Mouse (Mus musculus): ENCODE data around the gene Hk1. TPM values are rescaled to one million over a fixed set of nuclear protein-coding genes. Genes with fewer than 3 reads are reported as not detected.
"Not testable (repeated sequence)": the region's sequence is repeated elsewhere in the genome, so short reads cannot be mapped to it uniquely, and the experiment has no call there.

Gene Hk1
- total RNA-seq, 2 experiments from 2014 or later: 217 to 330 TPM

- peak; percentile 85 for ATAC-seq (replicated peaks; ENCODE audit: low FRiP score, low TSS enrichment, poor library complexity, severe bottlenecking)
These were observed 52.0 kb downstream of the Hk1 start for GRCm38 (mm10) chr10:62327572-62328317.

GRCm38 (mm10) chr10:62326818-62327571 lies 52.7 kb downstream of the Hk1 start:
- ATAC-seq (replicated peaks; ENCODE audit: low FRiP score, low TSS enrichment, poor library complexity, severe bottlenecking): peak; percentile 30

- no peak for ATAC-seq (replicated peaks; ENCODE audit: low FRiP score, low TSS enrichment, poor library complexity, severe bottlenecking)
These were observed 53.7 kb downstream of the Hk1 start for GRCm38 (mm10) chr10:62326002-62326401.

- ATAC-seq (replicated peaks; ENCODE audit: low FRiP score, low TSS enrichment, poor library complexity, severe bottlenecking): not testable (repeated sequence)
These were observed 56.9 kb downstream of the Hk1 start for GRCm38 (mm10) chr10:62322821-62323220.

GRCm38 (mm10) chr10:62321457-62321856 lies 58.3 kb downstream of the Hk1 start:
- ATAC-seq (replicated peaks; ENCODE audit: low FRiP score, low TSS enrichment, poor library complexity, severe bottlenecking): no peak

GRCm38 (mm10) chr10:62320402-62320978 lies 59.2 kb downstream of the Hk1 start:
- 0 out of 2 replicates have a peak, but pooled peaks have one; percentile 35 for ATAC-seq (replicated peaks; ENCODE audit: low FRiP score, low TSS enrichment, poor library complexity, severe bottlenecking)

GRCm38 (mm10) chr10:62319154-62319553 lies 60.6 kb downstream of the Hk1 start:
- no peak for ATAC-seq (replicated peaks; ENCODE audit: low FRiP score, low TSS enrichment, poor library complexity, severe bottlenecking)

GRCm38 (mm10) chr10:62316467-62316866 lies 63.2 kb downstream of the Hk1 start:
- ATAC-seq (replicated peaks; ENCODE audit: low FRiP score, low TSS enrichment, poor library complexity, severe bottlenecking): no peak

GRCm38 (mm10) chr10:62313885-62314424 lies 65.8 kb downstream of the Hk1 start:
- ATAC-seq (replicated peaks; ENCODE audit: low FRiP score, low TSS enrichment, poor library complexity, severe bottlenecking): no peak

- peak; percentile 50 for ATAC-seq (replicated peaks; ENCODE audit: low FRiP score, low TSS enrichment, poor library complexity, severe bottlenecking)
These were observed 66.6 kb downstream of the Hk1 start for GRCm38 (mm10) chr10:62313140-62313539.

GRCm38 (mm10) chr10:62311464-62311863 lies 68.2 kb downstream of the Hk1 start:
- no peak for ATAC-seq (replicated peaks; ENCODE audit: low FRiP score, low TSS enrichment, poor library complexity, severe bottlenecking)

- ATAC-seq (replicated peaks; ENCODE audit: low FRiP score, low TSS enrichment, poor library complexity, severe bottlenecking): no peak
These were observed 69.3 kb downstream of the Hk1 start for GRCm38 (mm10) chr10:62310259-62311039.

- ATAC-seq (replicated peaks; ENCODE audit: low FRiP score, low TSS enrichment, poor library complexity, severe bottlenecking): no peak
These were observed 70.1 kb downstream of the Hk1 start for GRCm38 (mm10) chr10:62309593-62309992.

- ATAC-seq (replicated peaks; ENCODE audit: low FRiP score, low TSS enrichment, poor library complexity, severe bottlenecking): no peak
These were observed 70.7 kb downstream of the Hk1 start for GRCm38 (mm10) chr10:62308896-62309491.

GRCm38 (mm10) chr10:62306483-62306882 lies 73.2 kb downstream of the Hk1 start:
- ATAC-seq (replicated peaks; ENCODE audit: low FRiP score, low TSS enrichment, poor library complexity, severe bottlenecking): no peak

GRCm38 (mm10) chr10:62305090-62305489 lies 74.6 kb downstream of the Hk1 start:
- no peak for ATAC-seq (replicated peaks; ENCODE audit: low FRiP score, low TSS enrichment, poor library complexity, severe bottlenecking)

GRCm38 (mm10) chr10:62300006-62300827 lies 79.5 kb downstream of the Hk1 start:
- ATAC-seq (replicated peaks; ENCODE audit: low FRiP score, low TSS enrichment, poor library complexity, severe bottlenecking): peak; percentile 69
